Mouse (Mus musculus): Measurements from ENCODE around the gene Map2k3.

Map2k3 gene

GRCm38 (mm10) chr11:60958948-60959347, 27.1 kb downstream of the Map2k3 start:
- no peak for DNase-seq (ENCODE audit: low spot score)

GRCm38 (mm10) chr11:60961176-60961575, 29.3 kb downstream of the Map2k3 start:
- DNase-seq (ENCODE audit: low spot score): no peak

DNA sequence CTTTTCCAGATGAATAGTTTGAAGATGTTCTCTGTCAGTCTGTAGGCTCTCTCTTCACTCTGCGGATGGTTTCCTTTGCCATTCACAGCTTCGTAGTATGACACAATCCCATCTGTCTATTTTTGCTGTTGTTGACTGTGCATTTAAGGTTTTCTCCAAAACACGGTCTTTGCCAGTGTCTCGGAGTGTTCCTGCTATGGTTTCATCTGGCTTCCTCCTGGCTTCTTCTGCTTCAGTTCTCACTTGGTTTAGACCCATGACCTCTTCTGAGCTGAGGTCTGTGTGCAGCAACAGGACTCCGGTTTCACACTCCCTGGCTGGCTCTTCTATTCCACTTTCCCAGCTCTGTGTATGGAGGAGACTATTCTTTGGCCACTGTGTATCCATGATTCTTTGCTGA, 30.9 kb downstream of the Map2k3 start:
- DNase-seq (ENCODE audit: low spot score): no peak

DNA sequence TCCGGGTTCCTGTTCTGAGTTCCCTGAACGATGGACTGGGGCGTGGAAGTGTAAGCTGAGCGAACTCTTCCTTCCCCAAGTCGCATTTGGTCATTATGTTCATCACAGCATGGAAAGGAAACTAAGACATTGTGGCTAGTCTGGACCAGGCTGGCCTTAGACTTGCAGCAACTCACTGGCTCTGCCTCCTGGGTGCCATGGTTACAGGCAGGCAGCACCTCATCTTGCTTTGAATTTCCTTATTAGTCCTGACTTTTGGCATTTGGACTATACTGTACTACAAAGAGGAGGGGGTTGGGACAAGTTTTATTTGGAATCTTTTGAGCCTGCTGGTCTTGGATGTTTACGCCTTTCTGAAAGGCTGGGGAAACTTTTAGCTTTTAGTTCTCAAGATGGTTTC, 35.1 kb downstream of the Map2k3 start:
- no peak for DNase-seq (ENCODE audit: low spot score)

GRCm38 (mm10) chr11:60975097-60975496, 43.3 kb downstream of the Map2k3 start:
- DNase-seq (ENCODE audit: low spot score): no peak

DNA sequence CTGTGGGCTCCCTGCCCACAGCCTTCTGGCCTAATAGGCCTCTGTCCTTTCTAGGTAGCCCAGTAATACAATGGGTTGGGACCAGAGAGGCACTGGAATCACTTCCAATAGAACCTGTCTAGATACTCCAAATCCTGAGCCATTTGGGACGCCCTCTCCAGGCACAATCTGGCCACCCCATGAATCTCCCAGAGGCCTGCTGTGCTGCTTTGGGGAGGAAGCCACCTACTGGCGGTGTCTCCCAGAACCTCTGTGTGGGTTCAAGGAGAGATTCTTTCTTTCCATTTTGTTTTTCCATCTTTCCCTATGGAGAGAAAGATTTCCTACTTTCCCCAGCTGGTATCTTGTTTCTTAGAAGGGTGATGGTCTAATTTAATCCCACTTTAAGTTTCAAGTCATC, 44.4 kb downstream of the Map2k3 start:
- DNase-seq (ENCODE audit: low spot score): no peak

DNA sequence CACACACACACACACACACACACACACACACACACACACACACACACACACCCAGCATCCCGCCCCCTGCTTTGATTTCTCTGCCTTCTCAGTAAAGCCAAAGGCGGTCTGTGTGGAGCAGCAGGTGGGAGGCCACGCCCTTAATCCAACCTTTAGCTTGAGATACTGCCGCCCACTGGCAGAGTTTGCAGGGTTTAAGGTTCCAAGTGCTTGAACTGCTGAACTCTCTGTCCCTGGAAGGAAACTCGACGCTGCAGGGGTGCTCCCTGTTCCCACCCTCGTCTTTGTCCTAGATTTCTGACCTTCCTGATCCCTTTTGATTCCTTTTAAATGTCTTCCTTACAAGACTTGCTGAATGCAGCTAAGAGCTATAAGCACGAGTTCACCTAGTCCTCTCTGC, 44.9 kb downstream of the Map2k3 start:
- no peak for DNase-seq (ENCODE audit: low spot score)

GRCm38 (mm10) chr11:60977153-60977552, 45.3 kb downstream of the Map2k3 start:
- no peak for DNase-seq (ENCODE audit: low spot score)

DNA sequence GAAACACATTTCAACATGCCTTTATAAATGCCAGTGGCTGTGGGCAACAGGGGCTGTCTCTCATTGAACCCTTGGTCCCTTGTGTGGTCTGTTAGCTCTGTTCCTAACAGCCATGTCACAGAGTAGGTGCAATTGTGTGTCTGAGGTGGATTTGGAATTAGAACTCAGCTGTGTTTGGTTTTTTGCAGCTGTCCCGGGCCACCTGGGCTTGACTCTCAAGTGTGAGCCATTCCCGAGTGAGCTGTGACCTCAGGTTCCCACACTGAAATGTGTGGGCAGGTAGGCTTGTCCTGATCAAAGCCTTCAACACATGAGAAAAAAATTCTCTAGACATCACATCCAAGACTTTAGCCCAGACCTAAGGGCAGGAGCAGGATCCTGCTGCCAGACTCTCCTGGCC, 46.8 kb downstream of the Map2k3 start:
- no peak for DNase-seq (ENCODE audit: low spot score)

DNA sequence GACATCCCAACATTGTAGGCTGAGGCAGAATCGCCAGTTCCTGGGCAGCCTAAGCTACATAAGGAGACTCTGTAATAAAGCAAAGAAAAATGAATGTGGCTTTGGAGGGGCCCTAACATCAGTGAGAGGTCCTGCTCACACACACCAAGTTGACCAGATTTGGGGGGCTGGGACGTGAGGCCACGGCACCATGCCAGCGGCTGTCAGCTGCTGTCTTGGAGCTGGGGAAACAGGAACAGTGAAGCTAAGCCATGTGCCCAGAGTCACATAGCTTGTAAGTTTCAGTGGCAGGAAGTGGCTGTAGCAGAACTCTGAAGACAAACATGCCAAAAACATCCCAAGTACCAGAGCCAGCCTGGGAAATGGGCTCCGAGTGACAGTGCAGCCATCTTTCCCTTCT, 48.0 kb downstream of the Map2k3 start:
- DNase-seq (ENCODE audit: low spot score): no peak

- DNase-seq (ENCODE audit: low spot score): no peak
Measured at GRCm38 (mm10) chr11:60981693-60982486, 50.1 kb downstream of the Map2k3 start.

DNA sequence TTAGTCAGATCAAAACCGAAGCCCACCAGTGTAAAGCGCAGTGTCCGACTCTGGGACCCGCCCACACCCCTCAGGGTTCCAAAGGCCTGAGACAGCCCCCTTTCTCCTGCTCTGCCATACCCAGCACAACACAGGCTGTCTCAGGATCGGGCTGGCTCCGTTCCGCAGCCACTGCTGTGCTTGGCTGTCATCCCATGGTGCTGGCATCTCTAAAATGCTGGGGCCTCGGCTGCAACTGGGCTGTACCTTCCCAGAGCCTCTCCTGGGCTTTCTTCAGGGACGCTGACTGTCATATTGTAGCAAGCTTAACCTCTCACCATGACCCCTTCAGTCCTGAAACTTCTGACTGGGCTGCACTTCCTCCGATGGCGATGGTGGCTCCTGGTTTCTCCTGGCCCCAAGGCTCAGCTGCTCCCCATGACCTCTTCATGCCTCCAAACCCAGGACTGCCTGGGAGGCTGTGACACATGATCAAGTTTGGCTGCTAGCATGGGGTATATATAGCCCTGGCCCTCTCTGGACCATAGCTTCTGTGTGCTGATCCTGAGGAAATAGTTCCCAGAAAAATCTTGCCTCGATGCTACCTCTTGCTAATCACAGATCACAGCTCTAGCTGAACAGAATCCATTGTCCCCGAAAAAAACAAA, 53.2 kb downstream of the Map2k3 start:
- no peak for DNase-seq (ENCODE audit: low spot score)

GRCm38 (mm10) chr11:60990428-60990827, 58.6 kb downstream of the Map2k3 start:
- DNase-seq (ENCODE audit: low spot score): no peak
